Mouse (Mus musculus) stomach, embryonic 16.5 days (tissue): ENCODE data around the gene Zcchc2. TPM values are rescaled to one million over a fixed set of nuclear protein-coding genes. Genes with fewer than 3 reads are reported as not detected.

ENCODE experiments used
- ATAC-seq: fragments of 200-750 bp; cut with Nextera tagmentation; 2 replicates; pipeline ENCODE4 v1.8.0; 2017; ENCODE audit warnings: moderate number of reproducible peaks, moderate TSS enrichment; ENCODE audit not compliant: insufficient read depth, low FRiP score
- H3K27ac ChIP-seq: fragments of 300-500 bp; sonication (generic); 2 replicates; pipeline ENCODE4 v1.5.1; 2014; ENCODE audit warnings: low read length
- H3K27me3 ChIP-seq: fragments of 300-500 bp; sonication (generic); 2 replicates; pipeline ENCODE4 v1.6.1; 2014; ENCODE audit warnings: low read length, control low read depth, mixed read lengths; ENCODE audit not compliant: control insufficient read depth, insufficient read depth
- H3K36me3 ChIP-seq: fragments of 300-500 bp; sonication (generic); 2 replicates; pipeline ENCODE4 v1.6.1; 2014; ENCODE audit warnings: low read length; ENCODE audit not compliant: control insufficient read depth, insufficient read depth
- H3K4me1 ChIP-seq: fragments of 300-500 bp; sonication (generic); 2 replicates; pipeline ENCODE4 v1.6.1; 2014; ENCODE audit warnings: low read length, control low read depth, mixed read lengths; ENCODE audit not compliant: control insufficient read depth, insufficient read depth
- H3K4me2 ChIP-seq: fragments of 300-500 bp; sonication (generic); 2 replicates; pipeline ENCODE4 v1.6.1; 2014; ENCODE audit warnings: low read depth, low read length, mixed read lengths
- H3K4me3 ChIP-seq: fragments of 300-500 bp; sonication (generic); replicated peaks from 2 replicates; pipeline ENCODE4 v1.5.1; 2014; ENCODE audit warnings: mild to moderate bottlenecking, low read length
- H3K9ac ChIP-seq: fragments of 300-500 bp; sonication (generic); 2 replicates; pipeline ENCODE4 v1.6.1; 2014; ENCODE audit warnings: low read length
- H3K9me3 ChIP-seq: fragments of 300-500 bp; sonication (generic); replicated peaks from 2 replicates; pipeline ENCODE4 v1.6.1; 2016; ENCODE audit warnings: low read length, control low read depth; ENCODE audit not compliant: control insufficient read depth
- WGBS: fragments of 180-500 bp; shearing (Covaris S2); extraction: QIAGEN DNeasy Blood & Tissue Kit; methylation state at CpG from one replicate; pipeline ENCODE4 v1.1.7; 2014; 5-methylcytosine and 5-hydroxymethylcytosine counted together
- polyA plus RNA-seq: library from polyadenylated mRNA; unstranded; fragments of >200 nt; fragmentation: Nextera tagmentation; extraction: Ambion mirVana; gene quantifications from 2 replicates; pipeline ENCODE4 v1.2.1, GENCODE M21; 2015

Zcchc2 gene
- polyA plus RNA-seq, 1 experiment from 2014 or later: 2.2 TPM

- peak; percentile 44 for ATAC-seq
- no peaks in the 10 kb centered on the region for H3K9me3 ChIP-seq
- no peak overlapping the region for H3K4me2 ChIP-seq
- H3K4me1 ChIP-seq: peaks cover 2% of the 10 kb centered on the region; the same call in 1 of the 2 replicates
- H3K9ac ChIP-seq: no peak overlapping the region
- H3K27me3 ChIP-seq: no peaks in the 10 kb centered on the region
- H3K36me3 ChIP-seq: no peaks in the 10 kb centered on the region
- peak overlapping the region; percentile 66; the same call in 1 of the 2 replicates for H3K27ac ChIP-seq
- H3K4me3 ChIP-seq: no peak overlapping the region
- WGBS: 48% methylated on average over 6 of the region's 6 CpGs
Observed at GRCm38 (mm10) chr1:106039326-106039725, 49.1 kb downstream of the Zcchc2 start.

GRCm38 (mm10) chr1:106040271-106040670 lies 50.1 kb downstream of the Zcchc2 start:
- WGBS: 89% methylated on average over 4 of the region's 4 CpGs
- H3K27ac ChIP-seq: peak overlapping the region; percentile 46; the same call in 1 of the 2 replicates
- ATAC-seq: no peak

GRCm38 (mm10) chr1:106042221-106042620 lies 52.0 kb downstream of the Zcchc2 start:
- Histone ChIP-seq H3K4me2 (no peak overlapping the region), H3K9ac (no peak overlapping the region), H3K36me3 (no peaks in the 10 kb centered on the region), H3K4me3 (no peak overlapping the region), H3K27ac (no peak overlapping the region), H3K4me1 (peaks cover 2% of the 10 kb centered on the region; the same call in 1 of the 2 replicates), H3K27me3 (no peaks in the 10 kb centered on the region), H3K9me3 (no peaks in the 10 kb centered on the region)
- 88% methylated on average over 9 of the region's 9 CpGs for WGBS
- ATAC-seq: no peak

More at GRCm38 (mm10) chr1:106040271-106040670, 50.1 kb downstream of the Zcchc2 start:
- no peak overlapping the region for H3K4me2 ChIP-seq
- no peaks in the 10 kb centered on the region for H3K36me3 ChIP-seq
- H3K27me3 ChIP-seq: no peaks in the 10 kb centered on the region
- peaks cover 2% of the 10 kb centered on the region; the same call in 1 of the 2 replicates for H3K4me1 ChIP-seq
- no peak overlapping the region for H3K4me3 ChIP-seq
- H3K9me3 ChIP-seq: no peaks in the 10 kb centered on the region
- H3K9ac ChIP-seq: no peak overlapping the region

- Histone ChIP-seq H3K27me3 (no peaks in the 10 kb centered on the region), H3K4me2 (no peak overlapping the region), H3K27ac (no peak overlapping the region), H3K4me3 (no peak overlapping the region), H3K4me1 (peaks cover 2% of the 10 kb centered on the region; the same call in 1 of the 2 replicates), H3K9ac (no peak overlapping the region), H3K9me3 (no peaks in the 10 kb centered on the region), H3K36me3 (no peaks in the 10 kb centered on the region)
- WGBS: 69% methylated on average over 4 of the region's 4 CpGs
- peak; percentile 58; the same call in 1 of the 2 replicates for ATAC-seq
Observed at GRCm38 (mm10) chr1:106043053-106043820, 53.0 kb downstream of the Zcchc2 start.

- no peaks in the 10 kb centered on the region for H3K4me1 ChIP-seq
- H3K4me3 ChIP-seq: no peak overlapping the region
- H3K27me3 ChIP-seq: no peaks in the 10 kb centered on the region
- WGBS: 98% methylated on average over 6 of the region's 6 CpGs
- no peak overlapping the region for H3K27ac ChIP-seq
- H3K9me3 ChIP-seq: no peaks in the 10 kb centered on the region
- ATAC-seq: no peak
- no peaks in the 10 kb centered on the region for H3K36me3 ChIP-seq
- no peak overlapping the region for H3K4me2 ChIP-seq
- H3K9ac ChIP-seq: no peak overlapping the region
Observed at GRCm38 (mm10) chr1:106049036-106049435, 58.8 kb downstream of the Zcchc2 start.

- Histone ChIP-seq H3K36me3 (no peaks in the 10 kb centered on the region), H3K4me3 (no peak overlapping the region), H3K27me3 (no peaks in the 10 kb centered on the region), H3K27ac (no peak overlapping the region), H3K9ac (no peak overlapping the region), H3K4me2 (no peak overlapping the region), H3K4me1 (no peaks in the 10 kb centered on the region), H3K9me3 (no peaks in the 10 kb centered on the region)
- no peak for ATAC-seq
- 65% methylated on average over 6 of the region's 6 CpGs for WGBS
Observed at GRCm38 (mm10) chr1:106054978-106055377, 64.8 kb downstream of the Zcchc2 start.

- H3K4me2 ChIP-seq: no peak overlapping the region
- no peak for ATAC-seq
- no peaks in the 10 kb centered on the region for H3K36me3 ChIP-seq
- H3K27me3 ChIP-seq: no peaks in the 10 kb centered on the region
- H3K9ac ChIP-seq: no peak overlapping the region
- 59% methylated on average over 5 of the region's 5 CpGs for WGBS
- no peak overlapping the region for H3K4me3 ChIP-seq
- H3K27ac ChIP-seq: no peak overlapping the region
- H3K4me1 ChIP-seq: no peaks in the 10 kb centered on the region
- H3K9me3 ChIP-seq: no peaks in the 10 kb centered on the region
Observed at GRCm38 (mm10) chr1:106058355-106058754, 68.1 kb downstream of the Zcchc2 start.

GRCm38 (mm10) chr1:106059516-106060277 lies 69.5 kb downstream of the Zcchc2 start:
- H3K9me3 ChIP-seq: no peaks in the 10 kb centered on the region
- H3K4me3 ChIP-seq: no peak overlapping the region
- no peak overlapping the region for H3K4me2 ChIP-seq
- no peaks in the 10 kb centered on the region for H3K36me3 ChIP-seq
- no peaks in the 10 kb centered on the region; the same call in 1 of the 2 replicates for H3K4me1 ChIP-seq
- H3K27ac ChIP-seq: no peak overlapping the region
- H3K9ac ChIP-seq: no peak overlapping the region
- ATAC-seq: no peak
- WGBS: 83% methylated on average over 4 of the region's 4 CpGs
- no peaks in the 10 kb centered on the region for H3K27me3 ChIP-seq
